Mouse (Mus musculus) c-Kit-positive CD71-positive TER-119-positive erythroid progenitor cells, embryonic 14.5 days (primary cell): ENCODE measurements around the gene Asb16.

Source experiments
- DNase-seq: peaks from one replicate; pipeline ENCODE4 v3.0.0-alpha.2; 2013; ENCODE audit warnings: low spot score

The Asb16 gene

GRCm38 (mm10) chr11:102310768-102311695, 42.5 kb downstream of the Asb16 start:
- no peak for DNase-seq

- DNase-seq, result no peak
These were observed 43.4 kb downstream of the Asb16 start for GRCm38 (mm10) chr11:102311966-102312365.

GRCm38 (mm10) chr11:102312586-102312985, 44.0 kb downstream of the Asb16 start:
- DNase-seq, result no peak

DNA sequence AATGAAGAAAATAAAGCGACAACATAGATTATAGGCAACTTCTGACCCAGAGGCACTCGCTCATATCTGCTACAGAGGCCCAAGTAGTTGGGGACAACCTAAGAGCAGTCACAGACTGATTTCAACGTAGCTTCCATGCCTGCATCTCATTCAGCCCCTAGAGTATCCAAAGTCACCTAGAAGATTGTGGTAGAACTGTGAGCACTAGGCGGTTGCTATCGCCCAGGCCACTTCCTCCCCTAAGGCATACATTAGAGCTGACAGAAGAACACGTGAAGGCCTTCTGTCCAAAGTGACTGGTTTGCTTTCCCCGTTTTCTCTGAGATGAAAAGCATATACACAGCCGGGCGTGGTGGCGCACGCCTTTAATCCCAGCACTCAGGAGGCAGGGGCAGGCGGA, 45.8 kb downstream of the Asb16 start:
- no peak for DNase-seq

- DNase-seq, result no peak
These were observed 47.4 kb downstream of the Asb16 start for GRCm38 (mm10) chr11:102315690-102316571.

DNA sequence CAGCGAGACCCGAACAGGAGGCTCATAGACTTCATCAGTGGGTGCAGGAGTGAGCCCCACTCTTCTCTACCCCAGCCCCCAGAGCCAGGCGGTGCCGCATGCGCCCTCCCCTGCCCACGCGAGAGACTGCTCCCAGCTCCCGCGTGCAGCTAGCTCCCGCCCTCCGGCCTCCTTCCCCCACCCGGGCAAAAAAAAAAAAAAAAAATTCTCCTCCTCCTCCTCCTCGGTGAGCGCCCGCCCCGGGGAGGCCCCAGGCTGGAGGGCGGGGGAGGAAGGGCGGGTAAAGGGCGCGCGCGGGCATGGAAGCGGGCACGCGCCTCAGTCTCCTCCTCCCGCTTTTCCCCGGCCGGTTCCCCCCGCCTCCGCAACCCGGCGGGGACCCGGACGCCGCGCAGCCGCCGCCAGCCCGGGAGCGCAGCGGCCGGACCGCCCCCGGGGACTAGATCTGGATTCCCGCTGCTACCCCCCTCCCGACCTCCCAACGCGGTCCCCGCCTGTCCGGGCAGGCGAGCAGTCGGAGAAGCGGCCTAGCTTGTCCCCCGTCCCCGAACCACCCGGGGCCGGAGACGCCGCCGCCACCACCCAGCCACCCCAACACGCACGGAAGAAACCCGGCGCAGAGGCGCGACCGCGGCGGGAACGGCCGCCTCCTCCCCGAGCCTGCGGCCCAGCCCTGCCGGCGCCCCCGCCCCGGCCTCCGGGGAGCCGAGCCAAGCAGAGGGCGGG, 48.2 kb downstream of the Asb16 start:
- peak; percentile 93 for DNase-seq

GRCm38 (mm10) chr11:102317298-102317900, 48.9 kb downstream of the Asb16 start:
- no peak for DNase-seq

DNA sequence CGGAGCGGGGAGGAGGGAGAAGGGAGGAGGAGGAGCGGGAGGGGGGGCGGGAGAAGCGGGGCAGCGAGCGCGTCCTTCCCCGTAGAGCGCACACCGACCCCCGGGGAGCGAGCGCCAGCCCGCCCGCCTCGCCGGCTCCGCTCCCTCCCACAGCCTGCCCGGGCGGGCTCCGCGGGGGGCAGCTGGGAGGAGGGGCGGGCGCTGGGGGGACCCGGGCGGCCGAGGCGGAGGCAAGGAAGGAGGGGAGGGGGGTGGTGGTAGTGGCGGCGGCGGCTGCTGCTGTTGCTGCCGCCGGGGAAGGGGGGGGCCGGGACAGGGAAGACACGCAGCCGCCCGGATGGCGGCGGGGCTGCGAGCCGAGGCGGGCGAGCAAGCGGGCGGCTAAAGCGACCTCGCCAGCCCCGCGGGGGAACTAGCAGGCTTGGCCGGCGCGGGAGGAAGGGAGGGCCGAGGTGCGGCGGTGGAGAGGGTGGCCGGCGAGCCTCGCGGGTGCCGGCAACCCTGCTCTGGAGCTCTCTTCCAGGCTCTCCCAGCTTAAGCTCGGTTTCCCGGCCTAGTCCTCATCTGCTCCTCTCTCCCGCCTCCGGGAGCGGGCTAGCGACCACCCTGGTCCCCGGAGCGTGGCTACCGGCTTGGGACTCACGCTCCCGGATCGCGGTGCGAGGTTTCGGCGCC, 49.5 kb downstream of the Asb16 start:
- peak; percentile 53 for DNase-seq

DNA sequence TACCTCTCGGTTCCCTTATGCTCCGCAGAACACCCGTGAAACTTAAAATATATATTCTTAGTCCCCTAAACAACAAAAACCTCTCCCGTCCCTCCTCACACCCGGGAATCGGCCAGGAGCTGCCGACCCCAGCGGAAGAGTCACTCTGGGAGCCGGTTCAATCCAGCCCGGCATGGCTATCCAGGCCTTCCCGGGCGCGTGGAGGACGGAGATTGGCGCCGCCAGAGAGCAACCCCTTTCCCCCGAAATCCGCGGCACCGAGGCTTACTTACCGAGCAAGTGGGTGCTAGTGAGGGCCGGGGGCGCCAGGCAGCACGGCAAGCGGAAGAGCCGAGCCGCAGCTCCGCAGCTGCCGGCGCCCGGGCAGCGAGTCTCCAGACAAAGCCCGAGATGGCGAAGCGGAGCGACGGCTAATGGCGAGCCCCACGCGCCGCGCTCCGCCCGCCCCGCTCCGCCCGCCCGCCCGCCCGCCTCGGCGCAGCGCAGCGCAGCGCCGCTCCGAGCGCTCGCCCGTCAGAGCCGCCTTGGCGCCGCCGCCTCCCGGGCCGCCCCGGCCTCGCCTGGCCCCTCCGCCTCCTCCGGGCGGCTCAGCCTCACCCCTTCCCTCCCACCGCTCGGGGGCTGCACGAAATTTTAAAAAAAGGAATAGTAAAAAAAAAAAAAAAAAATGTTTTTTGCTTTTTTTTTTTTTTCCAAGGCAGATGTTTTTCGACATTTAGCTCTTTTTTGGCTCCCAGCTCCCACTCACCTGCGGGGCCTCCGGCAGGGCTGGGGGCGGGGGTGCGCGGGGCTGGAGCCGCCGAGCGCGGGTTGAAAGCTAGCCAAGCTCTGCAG, 50.2 kb downstream of the Asb16 start:
- DNase-seq, result peak; percentile 57

DNA sequence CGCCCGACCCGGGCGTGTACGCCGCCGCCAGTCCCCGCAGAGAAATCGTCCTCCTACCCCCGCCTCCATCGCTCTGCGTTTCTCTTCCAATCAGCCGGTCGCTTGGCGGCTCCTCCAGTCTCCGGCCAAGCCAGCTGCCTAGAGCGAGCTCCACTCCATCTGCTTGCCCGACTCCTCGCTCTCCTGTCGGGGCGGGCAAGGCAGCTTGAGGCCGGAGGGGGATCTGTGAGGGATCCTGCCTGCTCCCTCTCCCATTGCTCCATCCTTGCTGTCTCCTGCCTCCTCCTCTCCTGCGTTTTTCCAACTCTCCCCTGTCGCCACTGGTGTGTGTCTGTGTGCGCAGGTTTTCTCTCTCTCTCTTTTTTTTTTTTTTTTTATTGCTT, 50.9 kb downstream of the Asb16 start, which contains the start of gene Ubtf:
Gene Ubtf (minus strand): TSS at position 333 of the 383 bp plus-strand sequence.
- peak; percentile 77 for DNase-seq

DNA sequence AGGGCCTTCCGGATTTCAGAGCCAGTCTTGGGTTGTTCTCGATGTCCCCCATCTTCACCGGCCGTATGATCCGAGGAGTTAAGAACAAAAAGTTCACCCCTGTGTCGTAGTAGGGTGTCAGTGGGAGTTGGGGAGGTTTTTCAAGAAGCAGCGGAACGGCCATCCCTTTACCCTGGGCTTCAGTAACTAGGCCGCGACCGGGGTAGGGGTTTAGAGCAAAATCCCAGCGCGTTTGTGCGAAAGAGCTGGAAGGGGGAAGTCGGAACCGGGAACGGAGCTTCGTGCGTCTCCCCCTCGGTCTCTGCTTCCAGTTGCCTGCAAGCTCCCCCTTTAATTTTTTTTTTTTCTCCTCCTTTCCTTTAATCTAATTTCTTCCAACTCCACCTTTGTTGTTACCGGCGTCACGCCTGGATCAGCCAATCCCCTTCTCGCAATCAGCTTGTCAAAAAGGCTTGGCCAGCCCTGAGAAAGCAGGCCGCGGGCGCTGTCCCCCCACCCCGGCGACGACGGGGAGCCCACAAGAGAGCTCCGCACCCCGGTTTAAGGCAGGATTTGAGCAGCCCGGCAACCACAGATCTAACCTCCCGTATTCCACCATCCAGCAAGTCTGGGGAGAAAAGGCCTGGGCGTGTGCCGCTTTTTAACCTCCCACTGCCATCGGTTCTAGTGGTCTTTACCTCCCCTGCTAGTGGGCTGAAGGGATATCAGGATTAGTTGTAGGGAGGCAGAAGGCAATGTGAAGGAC, 51.6 kb downstream of the Asb16 start:
- peak; percentile 88 for DNase-seq

DNA sequence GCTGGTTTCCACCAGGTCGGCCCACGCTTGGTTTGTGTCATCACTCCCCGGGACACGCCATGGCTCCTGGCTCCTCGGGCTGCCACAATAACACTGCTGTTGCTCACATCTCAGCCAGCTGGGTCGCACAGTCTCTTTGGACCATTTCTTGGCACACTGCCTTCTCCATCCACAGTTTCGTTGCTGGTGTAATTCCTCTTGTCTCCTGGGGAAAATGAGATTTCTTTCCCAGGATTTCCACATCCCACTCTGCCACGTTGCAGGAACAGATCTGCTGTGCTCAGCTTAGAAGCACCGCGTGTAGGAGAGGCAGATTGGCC, 52.1 kb downstream of the Asb16 start:
- DNase-seq, result no peak

- no peak for DNase-seq
These were observed 53.4 kb downstream of the Asb16 start for GRCm38 (mm10) chr11:102321931-102322330.

GRCm38 (mm10) chr11:102323516-102323915, 55.0 kb downstream of the Asb16 start:
- DNase-seq, result no peak

DNA sequence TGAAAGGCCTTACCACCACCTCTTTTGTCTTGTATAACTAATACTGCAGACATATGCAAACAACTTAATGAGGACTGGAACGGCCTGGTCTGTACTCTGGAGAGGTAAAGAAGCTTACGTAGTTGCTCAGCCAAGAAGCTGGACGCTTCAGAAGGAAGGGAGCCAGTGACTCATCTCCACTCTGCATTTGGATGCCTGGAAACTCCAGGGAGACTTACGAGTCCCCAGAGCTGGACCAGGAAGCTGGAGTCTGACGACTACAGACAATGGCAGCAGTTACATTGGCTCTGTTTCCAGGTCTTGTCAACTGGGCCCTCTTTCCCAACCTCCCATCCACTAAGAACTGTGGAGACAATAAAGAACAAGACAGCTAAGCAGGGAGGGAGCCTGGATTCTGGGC, 58.7 kb downstream of the Asb16 start:
- no peak for DNase-seq

DNA sequence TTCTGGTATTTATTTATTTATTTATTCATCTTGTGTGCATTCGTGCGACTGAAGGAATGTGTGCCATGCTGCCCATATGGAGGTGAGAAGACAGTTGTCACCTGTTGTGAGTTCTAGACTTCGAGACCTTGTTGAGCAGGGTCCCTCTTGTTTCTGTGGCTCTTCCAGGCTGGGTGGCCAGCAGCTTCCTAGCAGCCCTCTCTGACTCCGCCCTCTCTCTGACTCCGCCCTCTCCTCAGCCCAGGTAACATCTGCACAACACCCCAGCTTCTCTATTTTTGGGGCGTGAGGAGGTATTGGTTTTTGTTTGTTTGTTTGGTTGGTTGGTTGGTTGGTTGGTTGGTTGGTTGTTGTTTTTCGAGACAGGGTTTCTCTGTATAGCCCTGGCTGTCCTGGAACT, 59.3 kb downstream of the Asb16 start:
- no peak for DNase-seq
